In genomic region chr12:73560091-73560490, GRCm38 (mm10) we compare ENCODE assay signal across 12 mouse cellular contexts. TPM values are rescaled to one million over a fixed set of nuclear protein-coding genes. Genes with fewer than 3 reads are reported as not detected.
DNase-seq lines count a peak whose midpoint lies in the region; ATAC-seq and TF ChIP-seq lines count a peak whose summit lies in the region.
"Had no signal": no experiment of that assay in that cellular context is flagged by ENCODE, and none has a peak within 500 bp of the region (broad histone marks: within the 10 kb centered on the region; RNA-seq: fewer than 3 reads in every experiment).

No protein-coding gene starts in this region.

- peaks cover 1% of the 10 kb centered on the region; the same call in 1 of the 2 replicates for H3K4me1 ChIP-seq in kidney, embryonic 16.5 days (ENCODE audit: insufficient read depth, low read length)
- H3K4me1 ChIP-seq in testis, adult 2 months (ENCODE audit: control insufficient read depth, insufficient read depth, low read length) = no peaks in the 10 kb centered on the region; the same call in 1 of the 2 replicates
- H3K4me1 ChIP-seq in small intestine, adult 2 months (ENCODE audit: control insufficient read depth, insufficient read depth, insufficient read length, low read length) = no peaks in the 10 kb centered on the region

- DNase-seq in kidney, adult 18-20 months = peak; percentile 29
- no peak for DNase-seq in testis, postnatal 14 days (ENCODE audit: low spot score)
- peak; percentile 87 for DNase-seq in R1 (ENCODE audit: low read depth, low spot score)
- DNase-seq in urinary bladder, postnatal 36 days (ENCODE audit: low spot score in 2 of 2) = no peak
- DNase-seq: cerebellum, postnatal 36 days; heart, adult 18-20 months; thymus, postnatal 14 days had no signal

- peaks cover 4% of the 10 kb centered on the region; the same call in 1 of the 2 replicates for H3K9me3 ChIP-seq in kidney, embryonic 16.5 days (ENCODE audit: low read length)
- H3K9me3 ChIP-seq: liver, embryonic 15.5 days had no signal

- ATAC-seq in kidney, embryonic 16.5 days (ENCODE audit: low FRiP score, low TSS enrichment) = no peak
- ATAC-seq: hindbrain, embryonic 16.5 days had no signal

- TF ChIP-seq POLR2A in testis, adult 2 months (IDR thresholded peaks at IDR 0.05; ENCODE audit: control insufficient read depth, low read depth, low read length) = no peak
- no peak for TF ChIP-seq POLR2A in small intestine, adult 2 months (IDR thresholded peaks at IDR 0.05; ENCODE audit: low read depth, low read length)

- no peak overlapping the region for H3K4me2 ChIP-seq in kidney, embryonic 16.5 days (replicated peaks; ENCODE audit: low read depth, low read length)
- H3K4me2 ChIP-seq: liver, embryonic 15.5 days had no signal

- no peak overlapping the region for H3K27ac ChIP-seq in kidney, embryonic 16.5 days (ENCODE audit: low read length)
- no peak overlapping the region for H3K27ac ChIP-seq in testis, adult 2 months (ENCODE audit: control insufficient read depth, insufficient read depth, low read depth, low read length)
- H3K27ac ChIP-seq in small intestine, adult 2 months (ENCODE audit: insufficient read depth, low read depth, low read length) = no peak overlapping the region
- H3K27ac ChIP-seq: liver, embryonic 15.5 days had no signal

- no peaks in the 10 kb centered on the region for H3K36me3 ChIP-seq in kidney, embryonic 16.5 days (ENCODE audit: insufficient read depth, low read length)
- no peaks in the 10 kb centered on the region for H3K36me3 ChIP-seq in testis, adult 2 months (ENCODE audit: control insufficient read depth, insufficient read depth, low read length)
- no peaks in the 10 kb centered on the region for H3K36me3 ChIP-seq in small intestine, adult 2 months (ENCODE audit: control insufficient read depth, insufficient read depth, low read length)
- H3K36me3 ChIP-seq: liver, embryonic 15.5 days had no signal

- no peak overlapping the region for H3K9ac ChIP-seq in kidney, embryonic 16.5 days (replicated peaks; ENCODE audit: low read length)
- H3K9ac ChIP-seq: liver, embryonic 15.5 days had no signal

- no peaks in the 10 kb centered on the region for H3K27me3 ChIP-seq in kidney, embryonic 16.5 days (ENCODE audit: insufficient read depth, low read length)
- H3K27me3 ChIP-seq in testis, adult 2 months (ENCODE audit: control insufficient read depth, insufficient read depth, low read length) = no peaks in the 10 kb centered on the region
- no peaks in the 10 kb centered on the region for H3K27me3 ChIP-seq in small intestine, adult 2 months (ENCODE audit: control insufficient read depth, insufficient read depth, low read length)
- H3K27me3 ChIP-seq: liver, embryonic 15.5 days had no signal

- no peak overlapping the region for H3K4me3 ChIP-seq in kidney, embryonic 16.5 days (ENCODE audit: low read length)
- H3K4me3 ChIP-seq in testis, adult 2 months (ENCODE audit: control insufficient read depth, low read depth, low read length) = no peak overlapping the region
- no peak overlapping the region for H3K4me3 ChIP-seq in small intestine, adult 2 months (ENCODE audit: low read depth, low read length)
- H3K4me3 ChIP-seq: liver, embryonic 15.5 days had no signal

- 48% methylated on average over 7 of the region's 7 CpGs for WGBS in kidney, embryonic 16.5 days
- WGBS in small intestine, adult 2 months = 54% methylated on average over 7 of the region's 7 CpGs

- TF ChIP-seq CTCF in testis, adult 2 months (IDR thresholded peaks at IDR 0.05; ENCODE audit: control insufficient read depth, insufficient read depth, insufficient replicate concordance, low read depth, low read length) = peak; percentile 14; the same call in 1 of the 2 replicates
- peak; percentile 60; the same call in 1 of the 2 replicates for TF ChIP-seq CTCF in small intestine, adult 2 months (IDR thresholded peaks at IDR 0.05; ENCODE audit: extremely low read depth, insufficient read length, insufficient replicate concordance, low read depth, low read length)

RNA-seq across cellular contexts. Expression of gene Tmem30b, which starts 13.9 kb away (rescaled TPM):
- polyA plus RNA-seq in kidney, embryonic 16.5 days (2015; fragmentation: Nextera tagmentation; extraction: Ambion mirVana) = 12.7 and 14.6 TPM in 2 replicates
- 0.17 and 1.2 TPM in 2 replicates for polyA plus RNA-seq in testis, adult 2 months (2012; rRNA removed)
- polyA plus RNA-seq in small intestine, adult 2 months (2012; rRNA removed) = 123 and 184 TPM in 2 replicates

RNA-seq across cellular contexts. Expression of gene Prkch, which starts 24.5 kb away (rescaled TPM):
- 9.8 and 10.5 TPM in 2 replicates for polyA plus RNA-seq in kidney, embryonic 16.5 days (2015; fragmentation: Nextera tagmentation; extraction: Ambion mirVana)
- polyA plus RNA-seq in testis, adult 2 months (2012; rRNA removed) = 1.6 and 1.7 TPM in 2 replicates
- polyA plus RNA-seq in small intestine, adult 2 months (2012; rRNA removed) = 1.9 and 3.2 TPM in 2 replicates

Comparison
In these comparisons a context has a peak if more than half of its experiments do, and no peak if none do; other contexts are left out.
1. DNase-seq: peak in kidney, adult 18-20 months (single experiment) and R1 (single experiment); none in testis, postnatal 14 days (single experiment) and urinary bladder, postnatal 36 days (0 of 2).